Mouse (Mus musculus): Measurements from ENCODE around the gene Dyrk1a. TPM values are rescaled to one million over a fixed set of nuclear protein-coding genes. Genes with fewer than 3 reads are reported as not detected.
A peak's percentile ranks its signal among the peaks of the same experiment; 100 is the strongest.

The Dyrk1a gene
- polyA plus RNA-seq, 1 experiment from 2014 or later: 8.3 TPM

- Histone ChIP-seq H3K27ac (ENCODE audit: low read length) (peak overlapping the region; percentile 76), H3K9me3 (ENCODE audit: low read length) (no peaks in the 10 kb centered on the region), H3K4me3 (ENCODE audit: low read length) (no peak overlapping the region), H3K4me1 (ENCODE audit: insufficient read depth, low read length) (peaks cover 53% of the 10 kb centered on the region), H3K4me2 (replicated peaks; ENCODE audit: low read depth, low read length) (peak overlapping the region; percentile 32), H3K9ac (replicated peaks; ENCODE audit: low read length) (0 out of 2 replicates have a peak overlapping the region, but pooled peaks have one; percentile 7), H3K36me3 (ENCODE audit: insufficient read depth, low read length) (no peaks in the 10 kb centered on the region), H3K27me3 (ENCODE audit: insufficient read depth, low read length) (no peaks in the 10 kb centered on the region)
- 3% methylated on average over 6 of the region's 6 CpGs for WGBS
- ATAC-seq (ENCODE audit: low FRiP score, low TSS enrichment): peak; percentile 57; the same call in 1 of the 2 replicates
Observed at GRCm38 (mm10) chr16:94601540-94601953, 31.7 kb downstream of the Dyrk1a start.

GRCm38 (mm10) chr16:94602188-94602587 lies 32.4 kb downstream of the Dyrk1a start:
- H3K36me3 ChIP-seq (ENCODE audit: insufficient read depth, low read length): no peaks in the 10 kb centered on the region
- no peak for ATAC-seq (ENCODE audit: low FRiP score, low TSS enrichment)
- no peak overlapping the region for H3K4me2 ChIP-seq (replicated peaks; ENCODE audit: low read depth, low read length)
- peaks cover 53% of the 10 kb centered on the region for H3K4me1 ChIP-seq (ENCODE audit: insufficient read depth, low read length)
- no peak overlapping the region for H3K9ac ChIP-seq (replicated peaks; ENCODE audit: low read length)
- H3K27ac ChIP-seq (ENCODE audit: low read length): peak overlapping the region; percentile 76
- no peaks in the 10 kb centered on the region for H3K9me3 ChIP-seq (ENCODE audit: low read length)
- no peak overlapping the region for H3K4me3 ChIP-seq (ENCODE audit: low read length)
- H3K27me3 ChIP-seq (ENCODE audit: insufficient read depth, low read length): no peaks in the 10 kb centered on the region
- 87% methylated on average over 1 of the region's 1 CpGs for WGBS

DNA sequence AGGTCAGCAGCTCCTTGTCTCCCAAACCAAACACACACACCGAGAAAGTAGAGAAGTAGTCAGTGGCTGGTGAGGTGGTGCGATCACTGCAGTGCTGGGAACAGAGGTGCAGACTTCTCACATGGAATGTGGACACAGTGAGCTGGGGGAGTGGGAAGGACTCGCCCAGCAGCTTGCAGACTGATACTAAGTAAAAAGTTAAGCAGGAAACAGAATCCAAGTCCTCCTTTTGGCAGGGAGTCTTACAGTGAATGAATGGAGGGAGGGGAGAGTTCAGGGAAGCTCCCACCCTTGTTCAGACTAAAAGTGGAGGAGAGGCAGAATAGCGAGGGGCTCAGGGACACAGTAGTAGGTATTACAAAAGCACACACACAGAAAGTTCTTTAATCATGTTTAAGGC lies 32.9 kb downstream of the Dyrk1a start:
- no peak overlapping the region for H3K4me3 ChIP-seq (ENCODE audit: low read length)
- H3K4me2 ChIP-seq (replicated peaks; ENCODE audit: low read depth, low read length): no peak overlapping the region
- H3K4me1 ChIP-seq (ENCODE audit: insufficient read depth, low read length): peaks cover 54% of the 10 kb centered on the region
- no peaks in the 10 kb centered on the region for H3K9me3 ChIP-seq (ENCODE audit: low read length)
- ATAC-seq (ENCODE audit: low FRiP score, low TSS enrichment): peak; percentile 29; the same call in 1 of the 2 replicates
- WGBS: 34% methylated on average over 4 of the region's 4 CpGs
- no peak overlapping the region for H3K9ac ChIP-seq (replicated peaks; ENCODE audit: low read length)
- no peaks in the 10 kb centered on the region for H3K36me3 ChIP-seq (ENCODE audit: insufficient read depth, low read length)
- H3K27me3 ChIP-seq (ENCODE audit: insufficient read depth, low read length): no peaks in the 10 kb centered on the region
- peak overlapping the region; percentile 7; the same call in 1 of the 2 replicates for H3K27ac ChIP-seq (ENCODE audit: low read length)

- H3K9me3 ChIP-seq (ENCODE audit: low read length): no peaks in the 10 kb centered on the region
- H3K36me3 ChIP-seq (ENCODE audit: insufficient read depth, low read length): no peaks in the 10 kb centered on the region
- no peak overlapping the region for H3K9ac ChIP-seq (replicated peaks; ENCODE audit: low read length)
- WGBS: 81% methylated on average over 1 of the region's 1 CpGs
- H3K27me3 ChIP-seq (ENCODE audit: insufficient read depth, low read length): no peaks in the 10 kb centered on the region
- H3K4me1 ChIP-seq (ENCODE audit: insufficient read depth, low read length): peaks cover 28% of the 10 kb centered on the region
- no peak for ATAC-seq (ENCODE audit: low FRiP score, low TSS enrichment)
- no peak overlapping the region for H3K27ac ChIP-seq (ENCODE audit: low read length)
- no peak overlapping the region for H3K4me3 ChIP-seq (ENCODE audit: low read length)
- no peak overlapping the region for H3K4me2 ChIP-seq (replicated peaks; ENCODE audit: low read depth, low read length)
Observed at GRCm38 (mm10) chr16:94606169-94606568, 36.4 kb downstream of the Dyrk1a start.

GRCm38 (mm10) chr16:94607468-94607867 lies 37.7 kb downstream of the Dyrk1a start:
- Histone ChIP-seq H3K4me2 (replicated peaks; ENCODE audit: low read depth, low read length) (no peak overlapping the region), H3K27ac (ENCODE audit: low read length) (no peak overlapping the region), H3K36me3 (ENCODE audit: insufficient read depth, low read length) (no peaks in the 10 kb centered on the region), H3K4me1 (ENCODE audit: insufficient read depth, low read length) (peaks cover 15% of the 10 kb centered on the region), H3K4me3 (ENCODE audit: low read length) (no peak overlapping the region), H3K9ac (replicated peaks; ENCODE audit: low read length) (no peak overlapping the region), H3K9me3 (ENCODE audit: low read length) (no peaks in the 10 kb centered on the region), H3K27me3 (ENCODE audit: insufficient read depth, low read length) (no peaks in the 10 kb centered on the region)
- no peak for ATAC-seq (ENCODE audit: low FRiP score, low TSS enrichment)
- 46% methylated on average over 1 of the region's 1 CpGs for WGBS

DNA sequence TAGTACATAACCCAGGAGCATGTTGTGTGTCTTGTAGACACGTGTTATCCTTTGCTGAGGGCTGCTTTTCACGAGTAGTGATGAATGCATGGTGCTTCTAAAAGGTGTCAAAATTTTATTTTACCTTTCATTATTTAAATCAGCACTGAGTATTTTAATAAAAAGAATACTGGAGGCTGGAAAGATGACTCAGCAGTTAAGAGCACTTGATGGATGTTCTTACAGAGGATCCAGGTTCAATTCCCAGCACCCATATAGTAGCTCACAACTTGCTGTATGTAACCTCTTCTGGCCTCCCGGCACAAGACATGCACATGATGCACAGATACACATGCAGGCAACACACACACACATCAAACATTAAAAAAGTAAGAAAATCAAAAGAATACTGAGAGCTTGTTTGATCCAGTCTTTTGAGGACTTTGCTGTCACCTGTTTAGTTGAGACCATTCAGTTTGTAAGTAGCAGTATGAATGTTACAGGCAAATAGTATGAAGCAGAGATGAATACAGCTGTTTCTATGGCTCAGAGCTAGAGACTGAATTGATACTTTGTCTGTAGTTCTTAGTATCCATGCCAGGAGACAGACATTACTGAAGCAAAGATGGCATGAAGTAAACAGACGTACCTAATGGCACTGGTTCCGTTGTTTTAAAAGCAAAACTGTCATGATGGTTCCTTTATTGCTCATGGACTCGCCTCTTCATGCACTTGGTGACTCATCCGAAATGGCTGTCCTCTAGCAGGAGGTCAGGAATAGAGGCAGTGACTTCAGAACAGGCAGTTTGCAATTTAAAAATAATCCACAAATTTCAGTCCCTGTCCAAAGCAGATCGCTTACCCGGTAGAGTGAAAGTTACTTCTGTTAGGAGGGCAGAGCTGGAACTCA lies 39.1 kb downstream of the Dyrk1a start:
- no peaks in the 10 kb centered on the region for H3K27me3 ChIP-seq (ENCODE audit: insufficient read depth, low read length)
- 80% methylated on average over 9 of the region's 9 CpGs for WGBS
- H3K9ac ChIP-seq (replicated peaks; ENCODE audit: low read length): no peak overlapping the region
- ATAC-seq (ENCODE audit: low FRiP score, low TSS enrichment): no peak
- no peaks in the 10 kb centered on the region for H3K36me3 ChIP-seq (ENCODE audit: insufficient read depth, low read length)
- no peak overlapping the region for H3K4me3 ChIP-seq (ENCODE audit: low read length)
- no peaks in the 10 kb centered on the region for H3K9me3 ChIP-seq (ENCODE audit: low read length)
- H3K4me2 ChIP-seq (replicated peaks; ENCODE audit: low read depth, low read length): no peak overlapping the region
- H3K4me1 ChIP-seq (ENCODE audit: insufficient read depth, low read length): peaks cover 9% of the 10 kb centered on the region
- no peak overlapping the region for H3K27ac ChIP-seq (ENCODE audit: low read length)

GRCm38 (mm10) chr16:94612573-94612972 lies 42.8 kb downstream of the Dyrk1a start:
- H3K4me2 ChIP-seq (replicated peaks; ENCODE audit: low read depth, low read length): no peak overlapping the region
- H3K36me3 ChIP-seq (ENCODE audit: insufficient read depth, low read length): 0 out of 2 replicates have a peak, but pooled peaks cover 6% of the 10 kb centered on the region
- no peak overlapping the region for H3K4me3 ChIP-seq (ENCODE audit: low read length)
- H3K9ac ChIP-seq (replicated peaks; ENCODE audit: low read length): no peak overlapping the region
- H3K9me3 ChIP-seq (ENCODE audit: low read length): no peaks in the 10 kb centered on the region
- H3K27me3 ChIP-seq (ENCODE audit: insufficient read depth, low read length): no peaks in the 10 kb centered on the region
- H3K4me1 ChIP-seq (ENCODE audit: insufficient read depth, low read length): peaks cover under 1% of the 10 kb centered on the region; the same call in 1 of the 2 replicates
- no peak for ATAC-seq (ENCODE audit: low FRiP score, low TSS enrichment)
- 80% methylated on average over 8 of the region's 8 CpGs for WGBS
- H3K27ac ChIP-seq (ENCODE audit: low read length): no peak overlapping the region

DNA sequence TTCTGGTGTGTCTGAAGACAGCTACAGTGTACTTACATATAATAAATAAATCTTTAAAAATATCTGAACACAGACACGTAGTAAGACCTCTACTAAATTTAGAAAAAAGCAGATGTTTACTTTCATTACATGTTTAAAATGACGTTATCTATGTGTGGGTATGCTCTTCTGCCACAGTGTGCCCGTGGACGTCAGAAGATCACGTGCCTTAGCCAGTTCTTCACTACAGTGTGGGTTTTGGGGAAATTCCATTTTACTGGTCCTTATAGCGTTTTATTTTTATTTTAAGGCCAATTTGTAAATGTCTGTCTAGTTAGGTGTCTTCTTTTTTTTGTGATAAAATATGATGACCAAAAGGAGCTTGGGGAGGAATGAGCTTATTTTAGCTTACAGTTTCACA lies 47.4 kb downstream of the Dyrk1a start:
- Histone ChIP-seq H3K4me3 (ENCODE audit: low read length) (no peak overlapping the region), H3K27ac (ENCODE audit: low read length) (no peak overlapping the region), H3K36me3 (ENCODE audit: insufficient read depth, low read length) (0 out of 2 replicates have a peak, but pooled peaks cover 11% of the 10 kb centered on the region), H3K4me2 (replicated peaks; ENCODE audit: low read depth, low read length) (no peak overlapping the region), H3K4me1 (ENCODE audit: insufficient read depth, low read length) (peaks cover 5% of the 10 kb centered on the region; the same call in 1 of the 2 replicates), H3K27me3 (ENCODE audit: insufficient read depth, low read length) (no peaks in the 10 kb centered on the region), H3K9me3 (ENCODE audit: low read length) (no peaks in the 10 kb centered on the region), H3K9ac (replicated peaks; ENCODE audit: low read length) (no peak overlapping the region)
- whole genome bisulfite sequencing: 89% methylated on average over 6 of the region's 6 CpGs
- no peak for ATAC-seq (ENCODE audit: low FRiP score, low TSS enrichment)

DNA sequence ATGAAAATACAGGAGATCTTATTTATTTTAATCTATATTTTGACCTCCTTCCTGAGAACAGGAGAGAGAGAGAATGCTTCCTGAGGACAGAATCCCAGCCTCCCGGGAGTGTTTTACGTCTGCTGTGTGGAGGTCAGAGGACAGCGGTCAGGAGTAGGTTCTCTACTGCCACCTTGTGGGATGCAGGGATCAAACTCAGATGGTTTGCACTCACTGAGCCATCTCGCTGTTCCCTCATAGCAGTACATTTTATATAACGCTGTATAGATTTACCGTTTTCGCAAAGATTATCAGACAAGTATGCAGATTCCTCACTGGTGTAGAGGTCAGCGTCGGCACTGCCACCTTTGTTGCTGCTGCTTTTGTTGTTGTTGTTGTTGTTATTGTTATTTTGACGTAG lies 48.7 kb downstream of the Dyrk1a start:
- H3K36me3 ChIP-seq (ENCODE audit: insufficient read depth, low read length): 0 out of 2 replicates have a peak, but pooled peaks cover 11% of the 10 kb centered on the region
- H3K4me3 ChIP-seq (ENCODE audit: low read length): no peak overlapping the region
- H3K27me3 ChIP-seq (ENCODE audit: insufficient read depth, low read length): no peaks in the 10 kb centered on the region
- H3K4me1 ChIP-seq (ENCODE audit: insufficient read depth, low read length): peaks cover 5% of the 10 kb centered on the region; the same call in 1 of the 2 replicates
- no peak overlapping the region for H3K9ac ChIP-seq (replicated peaks; ENCODE audit: low read length)
- no peak overlapping the region for H3K27ac ChIP-seq (ENCODE audit: low read length)
- H3K9me3 ChIP-seq (ENCODE audit: low read length): no peaks in the 10 kb centered on the region
- 52% methylated on average over 10 of the region's 10 CpGs for WGBS
- no peak overlapping the region for H3K4me2 ChIP-seq (replicated peaks; ENCODE audit: low read depth, low read length)
- peak; percentile 80; the same call in 1 of the 2 replicates for ATAC-seq (ENCODE audit: low FRiP score, low TSS enrichment)

- H3K9me3 ChIP-seq (ENCODE audit: low read length): no peaks in the 10 kb centered on the region
- 95% methylated on average over 5 of the region's 5 CpGs for WGBS
Observed at GRCm38 (mm10) chr16:94619301-94619700, 49.5 kb downstream of the Dyrk1a start.

More at GRCm38 (mm10) chr16:94619301-94619700, 49.5 kb downstream of the Dyrk1a start:
- Histone ChIP-seq H3K9ac (replicated peaks; ENCODE audit: low read length) (no peak overlapping the region), H3K4me2 (replicated peaks; ENCODE audit: low read depth, low read length) (no peak overlapping the region), H3K4me3 (ENCODE audit: low read length) (no peak overlapping the region), H3K27ac (ENCODE audit: low read length) (no peak overlapping the region), H3K27me3 (ENCODE audit: insufficient read depth, low read length) (no peaks in the 10 kb centered on the region), H3K4me1 (ENCODE audit: insufficient read depth, low read length) (peaks cover 5% of the 10 kb centered on the region; the same call in 1 of the 2 replicates), H3K36me3 (ENCODE audit: insufficient read depth, low read length) (0 out of 2 replicates have a peak, but pooled peaks cover 11% of the 10 kb centered on the region)
- ATAC-seq (ENCODE audit: low FRiP score, low TSS enrichment): no peak
